Mouse (Mus musculus) thymus, adult 2 months (tissue): ENCODE data around the gene Mettl24. TPM values are rescaled to one million over a fixed set of nuclear protein-coding genes. Genes with fewer than 3 reads are reported as not detected.

Experiments used
- DNase-seq: peaks from one replicate; pipeline ENCODE4 v3.0.0; 2021
- H3K27ac ChIP-seq: fragments of 200-500 bp; 2 replicates; pipeline ENCODE4 v1.5.1; 2012; ENCODE audit warnings: low read length, control low read depth; ENCODE audit not compliant: control insufficient read depth, insufficient read depth
- H3K27me3 ChIP-seq: fragments of 200-500 bp; 2 replicates; pipeline ENCODE4 v1.6.1; 2012; ENCODE audit warnings: mild to moderate bottlenecking, low read length, moderate library complexity, mixed read lengths; ENCODE audit not compliant: control insufficient read depth, insufficient read depth
- H3K36me3 ChIP-seq: fragments of 200-500 bp; 2 replicates; pipeline ENCODE4 v1.6.1; 2012; ENCODE audit warnings: mild to moderate bottlenecking, low read length, moderate library complexity; ENCODE audit not compliant: control insufficient read depth, insufficient read depth
- H3K4me1 ChIP-seq: fragments of 200-500 bp; replicated peaks from 2 replicates; pipeline ENCODE4 v1.6.1; 2012; ENCODE audit warnings: low read length; ENCODE audit not compliant: control insufficient read depth, insufficient read depth
- H3K4me3 ChIP-seq: fragments of 200-500 bp; 2 replicates; pipeline ENCODE4 v1.5.1; 2012; ENCODE audit warnings: mild to moderate bottlenecking, low read length, control low read depth, moderate library complexity; ENCODE audit not compliant: control insufficient read depth, insufficient read depth
- CTCF ChIP-seq: fragments of 200-500 bp; IDR thresholded peaks from 2 replicates; pipeline ENCODE4 v1.5.1; 2012; ENCODE audit warnings: mild to moderate bottlenecking, control low read depth, low read length, moderate library complexity, borderline replicate concordance; ENCODE audit not compliant: control insufficient read depth, poor library complexity, insufficient read depth; ENCODE audit errors: extremely low read depth
- POLR2A ChIP-seq: fragments of 200-500 bp; IDR thresholded peaks from 2 replicates; pipeline ENCODE4 v1.6.1; 2012; ENCODE audit warnings: mild to moderate bottlenecking, low read length, control low read depth, moderate library complexity; ENCODE audit not compliant: control insufficient read depth, poor library complexity, insufficient read depth; ENCODE audit errors: extremely low read depth
- WGBS: fragments of 180-500 bp; shearing (Covaris S2); methylation state at CpG from one replicate; pipeline ENCODE4 v1.1.7; 2018; 5-methylcytosine and 5-hydroxymethylcytosine counted together
- polyA plus RNA-seq: library from polyadenylated mRNA; depleted of rRNA; stranded (reverse); fragments of >200 nt; gene quantifications from 2 replicates; pipeline ENCODE4 v1.2.3, GENCODE M21; 2012

The Mettl24 gene
- polyA plus RNA-seq, 1 experiment, result 0.36 TPM

- no peaks in the 10 kb centered on the region for H3K4me1 ChIP-seq
- no peak for DNase-seq
- H3K27me3 ChIP-seq, result no peaks in the 10 kb centered on the region
- no peak overlapping the region for H3K4me3 ChIP-seq
- TF ChIP-seq POLR2A, result no peak
- TF ChIP-seq CTCF, result no peak
- 52% methylated on average over 5 of the region's 5 CpGs for WGBS
- no peak overlapping the region for H3K27ac ChIP-seq
- H3K36me3 ChIP-seq, result no peaks in the 10 kb centered on the region
Observed at GRCm38 (mm10) chr10:40643126-40643525, 40.0 kb upstream of the Mettl24 start.

- Histone ChIP-seq H3K4me1 (no peaks in the 10 kb centered on the region), H3K36me3 (no peaks in the 10 kb centered on the region), H3K4me3 (no peak overlapping the region), H3K27ac (no peak overlapping the region), H3K27me3 (no peaks in the 10 kb centered on the region)
- no peak for DNase-seq
- 90% methylated on average over 9 of the region's 9 CpGs for WGBS
- TF ChIP-seq CTCF, result no peak
Observed at GRCm38 (mm10) chr10:40644456-40644855, 38.6 kb upstream of the Mettl24 start.

- H3K27ac ChIP-seq, result no peak overlapping the region
- TF ChIP-seq CTCF, result no peak
- TF ChIP-seq POLR2A, result no peak
- no peaks in the 10 kb centered on the region for H3K27me3 ChIP-seq
- no peak for DNase-seq
- 90% methylated on average over 1 of the region's 1 CpGs for WGBS
- no peak overlapping the region for H3K4me3 ChIP-seq
- no peaks in the 10 kb centered on the region for H3K4me1 ChIP-seq
- H3K36me3 ChIP-seq, result no peaks in the 10 kb centered on the region
Observed at GRCm38 (mm10) chr10:40645346-40645745, 37.7 kb upstream of the Mettl24 start.

- WGBS, result 90% methylated on average over 12 of the region's 12 CpGs
- H3K27me3 ChIP-seq, result no peaks in the 10 kb centered on the region
- DNase-seq, result no peak
- H3K27ac ChIP-seq, result no peak overlapping the region
- TF ChIP-seq CTCF, result no peak
- no peak for TF ChIP-seq POLR2A
- no peak overlapping the region for H3K4me3 ChIP-seq
- H3K4me1 ChIP-seq, result no peaks in the 10 kb centered on the region
- H3K36me3 ChIP-seq, result no peaks in the 10 kb centered on the region
Observed at GRCm38 (mm10) chr10:40648776-40649175, 34.3 kb upstream of the Mettl24 start.

- WGBS, result 35% methylated on average over 4 of the region's 4 CpGs
Observed at GRCm38 (mm10) chr10:40649634-40650033, 33.4 kb upstream of the Mettl24 start.

GRCm38 (mm10) chr10:40651676-40652075, 31.4 kb upstream of the Mettl24 start:
- DNase-seq, result no peak
- WGBS, result 93% methylated on average over 2 of the region's 2 CpGs
- Histone ChIP-seq H3K4me3 (no peak overlapping the region), H3K27ac (no peak overlapping the region), H3K4me1 (no peaks in the 10 kb centered on the region), H3K36me3 (no peaks in the 10 kb centered on the region), H3K27me3 (no peaks in the 10 kb centered on the region)
- TF ChIP-seq CTCF (no peak), POLR2A (no peak)

More at GRCm38 (mm10) chr10:40649634-40650033, 33.4 kb upstream of the Mettl24 start:
- Histone ChIP-seq H3K36me3 (no peaks in the 10 kb centered on the region), H3K27ac (no peak overlapping the region), H3K4me3 (no peak overlapping the region), H3K4me1 (no peaks in the 10 kb centered on the region), H3K27me3 (no peaks in the 10 kb centered on the region)
- DNase-seq, result no peak
- no peak for TF ChIP-seq CTCF
- TF ChIP-seq POLR2A, result no peak

- no peaks in the 10 kb centered on the region for H3K27me3 ChIP-seq
- no peak overlapping the region for H3K27ac ChIP-seq
- no peaks in the 10 kb centered on the region for H3K36me3 ChIP-seq
- H3K4me1 ChIP-seq, result no peaks in the 10 kb centered on the region
- no peak overlapping the region for H3K4me3 ChIP-seq
- DNase-seq, result no peak
- TF ChIP-seq POLR2A (no peak), CTCF (no peak)
- WGBS, result 83% methylated on average over 3 of the region's 3 CpGs
Observed at GRCm38 (mm10) chr10:40665270-40665669, 17.8 kb upstream of the Mettl24 start.
